Mouse (Mus musculus): ENCODE data around the gene Mis12.

- TF ChIP-seq ZC3H11A (IDR thresholded peaks at IDR 0.05; ENCODE audit: borderline replicate concordance, low read depth, low read length): no peak
- no peak for TF ChIP-seq ZNF384 (IDR thresholded peaks at IDR 0.05; ENCODE audit: low read depth, low read length)
Observed at GRCm38 (mm10) chr11:71007026-71007425, 12.4 kb upstream of the Mis12 start.
